ENCODE assay signal across 1 mouse cellular context in the genomic region with DNA sequence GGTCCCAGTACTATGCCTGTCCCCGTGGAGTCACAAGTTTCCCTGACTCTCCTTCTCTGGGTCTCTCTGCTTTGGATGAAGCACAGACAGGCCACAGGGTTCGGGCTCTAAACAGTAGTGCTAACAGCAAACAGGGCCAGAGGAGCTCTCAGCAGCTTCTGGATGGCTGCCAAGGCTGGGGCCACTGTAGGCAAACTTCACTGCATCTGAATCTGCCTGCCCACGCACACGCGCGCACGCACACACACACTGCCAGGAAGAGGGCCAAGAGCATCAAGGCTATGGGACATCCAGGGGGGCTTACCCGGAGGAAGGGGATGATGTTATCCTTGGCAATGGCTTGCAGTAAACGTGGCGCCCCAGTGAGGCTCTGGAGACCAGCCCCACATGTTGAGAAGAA.
TF ChIP-seq lines count a peak whose summit lies in the region.

No protein-coding gene starts in this region.

TF ChIP-seq in MEL, 35 proteins besides CTCF, POLR2A, EP300 and RAD21:
- no peak for TF ChIP-seq MEF2A (IDR thresholded peaks at IDR 0.05; ENCODE audit: extremely low read depth, insufficient replicate concordance, low read depth, low read length, poor library complexity, severe bottlenecking)
- TF ChIP-seq MYC (IDR thresholded peaks at IDR 0.05; ENCODE audit: low read depth, low read length) = no peak
- TF ChIP-seq CHD2 (IDR thresholded peaks at IDR 0.05; ENCODE audit: low read length) = no peak
- TF ChIP-seq ELF1 (IDR thresholded peaks at IDR 0.05; ENCODE audit: low read depth, low read length) = no peak
- no peak for TF ChIP-seq ETS1 (IDR thresholded peaks at IDR 0.05; ENCODE audit: low read depth, low read length)
- no peak for TF ChIP-seq ZC3H11A (IDR thresholded peaks at IDR 0.05; ENCODE audit: low read depth, low read length)
- TF ChIP-seq USF1 (IDR thresholded peaks at IDR 0.05; ENCODE audit: low read depth, low read length) = no peak
- no peak for TF ChIP-seq GATA1 (IDR thresholded peaks at IDR 0.05; ENCODE audit: low read depth, low read length)
- no peak for TF ChIP-seq CHD1 (IDR thresholded peaks at IDR 0.05; ENCODE audit: low read depth, low read length)
- no peak for TF ChIP-seq GABPA (IDR thresholded peaks at IDR 0.05; ENCODE audit: low read depth, low read length)
- TF ChIP-seq ZMIZ1 (IDR thresholded peaks at IDR 0.05; ENCODE audit: low read depth, low read length) = no peak
- no peak for TF ChIP-seq ZKSCAN1 (IDR thresholded peaks at IDR 0.05; ENCODE audit: low read depth, low read length)
- no peak for TF ChIP-seq POLR2AphosphoS2 (IDR thresholded peaks at IDR 0.05; ENCODE audit: low read length)
